Mouse (Mus musculus): Measurements from ENCODE around the gene Plekhg4. TPM values are rescaled to one million over a fixed set of nuclear protein-coding genes. Genes with fewer than 3 reads are reported as not detected.

The Plekhg4 gene
- polyA plus RNA-seq (2016; fragmentation: Nextera tagmentation; extraction: Ambion mirVana) = 0.34 and 0.83 TPM in 2 replicates

GRCm38 (mm10) chr8:105373032-105373431, at the start of gene Plekhg4:
Plekhg4 (plus strand) TSS chr8:105373274.
- Histone ChIP-seq H3K27me3 (replicated peaks; ENCODE audit: low read depth, poor library complexity, severe bottlenecking) (0 out of 2 replicates have a peak, but pooled peaks cover 11% of the 10 kb centered on the region), H3K4me1 (peaks cover 24% of the 10 kb centered on the region), H3K36me3 (replicated peaks) (peaks cover 21% of the 10 kb centered on the region), H3K27ac (replicated peaks) (no peak within 1 kb of the TSS), H3K9me3 (no peaks in the 10 kb centered on the region), H3K4me3 (peak within 1 kb of the TSS; percentile 49)
- WGBS = 56% methylated on average over 2 of the region's 2 CpGs
- no peak for DNase-seq (ENCODE audit: low spot score)

DNA sequence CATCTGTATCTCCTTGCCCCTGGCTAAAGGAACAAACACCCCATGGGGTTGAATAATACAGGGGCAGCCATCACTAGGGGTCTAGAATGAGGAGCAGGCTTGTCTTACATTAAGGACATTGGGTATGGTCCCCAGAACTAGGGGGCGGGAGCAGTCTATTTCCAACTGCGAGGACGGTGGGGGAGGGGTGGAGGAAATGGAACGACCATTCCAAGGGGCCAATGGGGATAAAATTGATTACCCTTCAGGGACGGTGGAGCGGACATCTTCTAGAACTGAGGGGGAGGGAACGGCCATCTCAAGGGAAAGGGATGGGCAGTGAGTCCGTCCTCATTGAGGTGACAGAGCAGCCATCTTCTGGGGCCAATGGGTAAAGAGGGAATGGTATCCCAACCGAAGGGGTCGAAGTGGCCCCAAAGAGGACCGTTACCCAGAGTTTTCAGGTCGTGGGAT, 47.4 kb upstream of the Plekhg4 start:
- Histone ChIP-seq H3K9me3 (no peaks in the 10 kb centered on the region), H3K27ac (replicated peaks) (peak overlapping the region; percentile 88), H3K27me3 (replicated peaks; ENCODE audit: low read depth, poor library complexity, severe bottlenecking) (no peaks in the 10 kb centered on the region), H3K4me1 (peaks cover 21% of the 10 kb centered on the region), H3K4me3 (peak overlapping the region; percentile 84), H3K36me3 (replicated peaks) (peaks cover 42% of the 10 kb centered on the region)
- under 1% methylated on average over 12 of the region's 12 CpGs for WGBS
- DNase-seq (ENCODE audit: low spot score) = no peak

GRCm38 (mm10) chr8:105326141-105326672, 46.9 kb upstream of the Plekhg4 start, which contains the start of the genes Lrrc29 and Tmem208:
Lrrc29 (minus strand) TSS chr8:105326278.
Tmem208 (plus strand) TSS chr8:105326354.
- H3K27me3 ChIP-seq (replicated peaks; ENCODE audit: low read depth, poor library complexity, severe bottlenecking) = no peaks in the 10 kb centered on the region
- no peaks in the 10 kb centered on the region for H3K9me3 ChIP-seq
- H3K4me3 ChIP-seq = peak within 1 kb of the TSS; percentile 84
- H3K27ac ChIP-seq (replicated peaks) = peak within 1 kb of the TSS; percentile 88
- peaks cover 21% of the 10 kb centered on the region for H3K4me1 ChIP-seq
- H3K36me3 ChIP-seq (replicated peaks) = peaks cover 48% of the 10 kb centered on the region
- under 1% methylated on average over 36 of the region's 36 CpGs for WGBS
- peak; percentile 97 for DNase-seq (ENCODE audit: low spot score)

GRCm38 (mm10) chr8:105326968-105327367, 46.1 kb upstream of the Plekhg4 start:
- H3K27ac ChIP-seq (replicated peaks) = peak overlapping the region; percentile 88
- H3K9me3 ChIP-seq = no peaks in the 10 kb centered on the region
- 45% methylated on average over 6 of the region's 6 CpGs for WGBS
- no peaks in the 10 kb centered on the region for H3K27me3 ChIP-seq (replicated peaks; ENCODE audit: low read depth, poor library complexity, severe bottlenecking)
- peaks cover 21% of the 10 kb centered on the region for H3K4me1 ChIP-seq
- peak overlapping the region; percentile 84 for H3K4me3 ChIP-seq
- no peak for DNase-seq (ENCODE audit: low spot score)
- H3K36me3 ChIP-seq (replicated peaks) = peaks cover 55% of the 10 kb centered on the region

GRCm38 (mm10) chr8:105330325-105330724, 42.7 kb upstream of the Plekhg4 start:
- 95% methylated on average over 12 of the region's 12 CpGs for WGBS

DNA sequence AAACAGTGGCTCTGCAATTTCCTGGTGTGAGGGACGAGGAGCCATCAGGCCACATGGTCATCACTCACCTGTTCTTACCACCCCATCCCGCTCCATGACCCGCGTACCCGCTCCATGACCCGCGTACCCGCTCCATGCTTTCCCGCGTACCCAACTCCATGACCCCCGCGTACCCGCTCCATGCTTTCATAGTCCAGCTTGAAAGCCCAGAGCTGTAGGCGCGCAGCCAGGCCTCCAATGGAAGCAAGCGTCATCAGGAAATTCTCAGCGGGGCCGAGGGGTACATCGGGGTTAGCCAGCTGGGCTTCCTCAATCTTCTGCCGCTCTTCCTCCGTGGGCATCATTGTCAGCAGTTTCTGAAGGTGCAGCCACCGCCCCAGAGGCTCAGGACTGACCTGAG, 41.6 kb upstream of the Plekhg4 start:
- WGBS = 94% methylated on average over 22 of the region's 22 CpGs
- DNase-seq (ENCODE audit: low spot score) = no peak

More at GRCm38 (mm10) chr8:105330325-105330724, 42.7 kb upstream of the Plekhg4 start:
- H3K27ac ChIP-seq (replicated peaks) = no peak overlapping the region
- H3K9me3 ChIP-seq = no peaks in the 10 kb centered on the region
- peaks cover 79% of the 10 kb centered on the region for H3K36me3 ChIP-seq (replicated peaks)
- H3K4me3 ChIP-seq = no peak overlapping the region
- H3K27me3 ChIP-seq (replicated peaks; ENCODE audit: low read depth, poor library complexity, severe bottlenecking) = no peaks in the 10 kb centered on the region
- peaks cover 13% of the 10 kb centered on the region for H3K4me1 ChIP-seq
- DNase-seq (ENCODE audit: low spot score) = no peak

GRCm38 (mm10) chr8:105331931-105332330, 41.1 kb upstream of the Plekhg4 start:
- Histone ChIP-seq H3K9me3 (no peaks in the 10 kb centered on the region), H3K4me1 (peaks cover 7% of the 10 kb centered on the region), H3K27me3 (replicated peaks; ENCODE audit: low read depth, poor library complexity, severe bottlenecking) (no peaks in the 10 kb centered on the region), H3K4me3 (no peak overlapping the region), H3K36me3 (replicated peaks) (peaks cover 95% of the 10 kb centered on the region), H3K27ac (replicated peaks) (no peak overlapping the region)
- no peak for DNase-seq (ENCODE audit: low spot score)
- 93% methylated on average over 9 of the region's 9 CpGs for WGBS

More for the DNA sequence above, 41.6 kb upstream of the Plekhg4 start:
- peaks cover 90% of the 10 kb centered on the region for H3K36me3 ChIP-seq (replicated peaks)
- no peaks in the 10 kb centered on the region for H3K27me3 ChIP-seq (replicated peaks; ENCODE audit: low read depth, poor library complexity, severe bottlenecking)
- no peaks in the 10 kb centered on the region for H3K9me3 ChIP-seq
- H3K4me3 ChIP-seq = no peak overlapping the region
- H3K27ac ChIP-seq (replicated peaks) = no peak overlapping the region
- peaks cover 9% of the 10 kb centered on the region for H3K4me1 ChIP-seq

GRCm38 (mm10) chr8:105332523-105332922, 40.6 kb upstream of the Plekhg4 start:
- no peak for DNase-seq (ENCODE audit: low spot score)
- Histone ChIP-seq H3K4me3 (no peak overlapping the region), H3K9me3 (no peaks in the 10 kb centered on the region), H3K4me1 (peaks cover under 1% of the 10 kb centered on the region), H3K27ac (replicated peaks) (no peak overlapping the region), H3K27me3 (replicated peaks; ENCODE audit: low read depth, poor library complexity, severe bottlenecking) (0 out of 2 replicates have a peak, but pooled peaks cover 3% of the 10 kb centered on the region), H3K36me3 (replicated peaks) (peaks cover 98% of the 10 kb centered on the region)
- WGBS = 73% methylated on average over 2 of the region's 2 CpGs

- H3K36me3 ChIP-seq (replicated peaks) = peaks cover 77% of the 10 kb centered on the region
- H3K27ac ChIP-seq (replicated peaks) = no peak overlapping the region
- H3K4me1 ChIP-seq = peaks cover 17% of the 10 kb centered on the region
- DNase-seq (ENCODE audit: low spot score) = no peak
- WGBS = 50% methylated on average over 32 of the region's 32 CpGs
- 0 out of 2 replicates have a peak, but pooled peaks cover 3% of the 10 kb centered on the region for H3K27me3 ChIP-seq (replicated peaks; ENCODE audit: low read depth, poor library complexity, severe bottlenecking)
- no peak overlapping the region for H3K4me3 ChIP-seq
- H3K9me3 ChIP-seq = no peaks in the 10 kb centered on the region
These were observed 36.5 kb upstream of the Plekhg4 start for GRCm38 (mm10) chr8:105336373-105337130.

GRCm38 (mm10) chr8:105338992-105339391, 34.1 kb upstream of the Plekhg4 start:
- H3K27me3 ChIP-seq (replicated peaks; ENCODE audit: low read depth, poor library complexity, severe bottlenecking) = 0 out of 2 replicates have a peak, but pooled peaks cover 3% of the 10 kb centered on the region
- peaks cover 18% of the 10 kb centered on the region for H3K4me1 ChIP-seq
- no peaks in the 10 kb centered on the region for H3K9me3 ChIP-seq
- H3K36me3 ChIP-seq (replicated peaks) = peaks cover 55% of the 10 kb centered on the region
- 54% methylated on average over 4 of the region's 4 CpGs for WGBS
- no peak for DNase-seq (ENCODE audit: low spot score)
- H3K27ac ChIP-seq (replicated peaks) = no peak overlapping the region; the same call in 1 of the 2 replicates
- H3K4me3 ChIP-seq = no peak overlapping the region

DNA sequence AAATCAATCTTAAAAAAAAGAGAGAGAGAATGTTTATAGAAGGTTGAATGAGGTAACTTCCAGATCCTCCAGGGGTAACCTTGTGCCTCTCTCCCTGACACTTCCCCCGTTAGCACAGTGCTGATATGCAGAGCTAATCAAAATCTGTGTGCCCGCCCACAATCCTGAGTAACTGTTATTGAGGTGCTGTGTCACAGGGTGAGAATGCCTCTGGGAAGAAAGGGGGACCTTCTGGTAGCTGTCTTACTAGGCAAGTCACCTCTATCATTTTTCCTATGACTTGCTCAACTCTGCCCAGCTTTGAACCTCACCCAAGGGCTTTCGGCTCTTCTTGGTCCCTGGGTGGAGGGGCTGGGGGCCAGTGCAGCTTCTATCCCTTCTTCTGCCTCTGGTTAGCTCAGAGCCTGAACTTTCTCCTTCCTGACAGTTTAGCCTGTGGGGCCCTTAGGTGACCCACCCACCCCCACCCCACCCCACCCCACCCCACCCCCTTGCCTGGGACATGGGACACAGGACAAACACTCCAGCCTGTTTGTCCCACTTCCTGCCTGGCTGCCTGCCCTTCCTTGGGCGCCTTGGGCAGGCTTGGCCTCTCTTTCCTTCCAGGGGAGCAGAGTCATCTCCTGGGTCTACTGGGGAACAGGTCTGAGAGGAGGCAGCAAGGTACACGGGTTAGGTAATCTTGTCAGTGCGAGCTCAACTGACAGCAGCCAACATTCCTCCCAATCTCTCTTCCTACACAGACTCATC, 33.0 kb upstream of the Plekhg4 start:
- DNase-seq (ENCODE audit: low spot score) = no peak
- peaks cover 45% of the 10 kb centered on the region for H3K36me3 ChIP-seq (replicated peaks)
- 0 out of 2 replicates have a peak, but pooled peaks cover 3% of the 10 kb centered on the region for H3K27me3 ChIP-seq (replicated peaks; ENCODE audit: low read depth, poor library complexity, severe bottlenecking)
- H3K9me3 ChIP-seq = no peaks in the 10 kb centered on the region
- no peak overlapping the region for H3K27ac ChIP-seq (replicated peaks)
- H3K4me1 ChIP-seq = peaks cover 27% of the 10 kb centered on the region
- WGBS = 81% methylated on average over 6 of the region's 6 CpGs
- H3K4me3 ChIP-seq = no peak overlapping the region

- Histone ChIP-seq H3K9me3 (no peaks in the 10 kb centered on the region), H3K27ac (replicated peaks) (no peak overlapping the region), H3K36me3 (replicated peaks) (peaks cover 31% of the 10 kb centered on the region), H3K4me1 (peaks cover 40% of the 10 kb centered on the region), H3K27me3 (replicated peaks; ENCODE audit: low read depth, poor library complexity, severe bottlenecking) (0 out of 2 replicates have a peak, but pooled peaks cover 3% of the 10 kb centered on the region), H3K4me3 (no peak overlapping the region)
- 46% methylated on average over 8 of the region's 8 CpGs for WGBS
- DNase-seq (ENCODE audit: low spot score) = no peak
These were observed 31.7 kb upstream of the Plekhg4 start for GRCm38 (mm10) chr8:105341399-105341798.
